Mouse (Mus musculus) C2C12 (cell line): ENCODE measurements at regions not wholly inside any gene's neighbourhood (a gene's known extent, or its start where the extent isn't known, plus 50 kb on each side); places are given as distances from the start of the nearest gene placed in this dataset.
"Not testable (repeated sequence)": the region's sequence is repeated elsewhere in the genome, so short reads cannot be mapped to it uniquely, and the experiment has no call there.

Experiments used
- CTCF ChIP-seq: IDR thresholded peaks from one replicate; pipeline ENCODE4 v1.5.1; 2011; ENCODE audit not compliant: control insufficient read depth, insufficient read depth, insufficient read length
- MYOG ChIP-seq: IDR thresholded peaks from one replicate; pipeline ENCODE4 v1.6.1; 2011; ENCODE audit not compliant: control insufficient read depth, insufficient read length; ENCODE audit errors: extremely low read depth

- TF ChIP-seq CTCF, MYOG: not testable (repeated sequence)
These were observed 287.5 kb downstream of the Pcsk1 start for GRCm38 (mm10) chr13:75377100-75377499.
